Mouse (Mus musculus) ES-E14 (cell line): ENCODE measurements around the gene Olfr1444. TPM values are rescaled to one million over a fixed set of nuclear protein-coding genes. Genes with fewer than 3 reads are reported as not detected.

Experiments used
- DNase-seq: peaks from one replicate; pipeline ENCODE4 v3.0.0-alpha.2; 2013; ENCODE audit warnings: low read depth, low spot score
- H3K27ac ChIP-seq: 2 replicates; pipeline ENCODE4 v1.5.1; 2012; ENCODE audit warnings: low read depth, mild to moderate bottlenecking, low read length, moderate library complexity, mixed read lengths; ENCODE audit not compliant: poor library complexity, insufficient read depth, severe bottlenecking
- H3K36me3 ChIP-seq: 2 replicates; pipeline ENCODE4 v1.6.1; 2012; ENCODE audit warnings: mild to moderate bottlenecking, low read length, moderate library complexity, mixed read lengths; ENCODE audit not compliant: control insufficient read depth, poor library complexity, insufficient read depth, severe bottlenecking
- H3K4me1 ChIP-seq, 2 experiments: fragments of 150-350 bp in 1 of 2; sonication (generic) in 1 of 2; 2 replicates each; pipeline ENCODE4 v1.6.1; 2012; ENCODE audit warnings: low read length in 2 of 2, mild to moderate bottlenecking in 1 of 2, mixed read lengths in 1 of 2; ENCODE audit not compliant: control insufficient read depth in 2 of 2, insufficient read depth in 2 of 2, poor library complexity in 1 of 2
- H3K4me3 ChIP-seq, 2 experiments: fragments of 150-350 bp in 1 of 2; sonication (generic) in 1 of 2; 2 replicates each; pipeline ENCODE4 v1.5.1; 2012; ENCODE audit warnings: low read length in 2 of 2, low read depth in 1 of 2, mild to moderate bottlenecking in 1 of 2, mixed read lengths in 1 of 2; ENCODE audit not compliant: insufficient read depth in 1 of 2, poor library complexity in 1 of 2, severe bottlenecking in 1 of 2
- H3K9ac ChIP-seq: 2 replicates; pipeline ENCODE4 v1.6.1; 2012; ENCODE audit warnings: low read depth, mild to moderate bottlenecking, low read length, mixed read lengths; ENCODE audit not compliant: poor library complexity, insufficient read depth, severe bottlenecking
- H3K9me3 ChIP-seq: fragments of 150-350 bp; sonication (generic); 2 replicates; pipeline ENCODE4 v1.6.1; 2012; ENCODE audit warnings: low read depth, mild to moderate bottlenecking, low read length; ENCODE audit not compliant: control insufficient read depth, insufficient read depth
- CHD2 ChIP-seq: IDR thresholded peaks from 2 replicates; pipeline ENCODE4 v1.6.1; 2014; ENCODE audit warnings: mild to moderate bottlenecking, low read depth, low read length, inconsistent platforms
- HCFC1 ChIP-seq: IDR thresholded peaks from 2 replicates; pipeline ENCODE4 v1.6.1; 2012; ENCODE audit warnings: low read length, inconsistent platforms, borderline replicate concordance; ENCODE audit not compliant: insufficient read depth
- MAFK ChIP-seq: IDR thresholded peaks from 2 replicates; pipeline ENCODE4 v1.6.1; 2014; ENCODE audit warnings: mild to moderate bottlenecking, low read depth, low read length, inconsistent platforms; ENCODE audit not compliant: insufficient read depth
- ZC3H11A ChIP-seq: IDR thresholded peaks from 2 replicates; pipeline ENCODE4 v1.6.1; 2012; ENCODE audit warnings: low read depth, mild to moderate bottlenecking, inconsistent platforms, low read length, borderline replicate concordance
- ZNF384 ChIP-seq: IDR thresholded peaks from 2 replicates; pipeline ENCODE4 v1.6.1; 2012; ENCODE audit warnings: low read depth, low read length, inconsistent platforms
- in situ Hi-C, 2 experiments: fragments of 600-800 bp; cut with MboI; formaldehyde crosslinking; loops; one replicate each; pipeline ENCODE4 v1.15.1; 2025; ENCODE audit warnings: low sequenced_read_pairs in 2 of 2, inconsistent platforms in 1 of 2; ENCODE audit not compliant: unreplicated experiment in 2 of 2
- total RNA-seq: library from RNA; depleted of rRNA; stranded (reverse); fragments of 300-350 nt; gene quantifications from 2 replicates; pipeline ENCODE4 v1.2.3, GENCODE M21; 2012; rRNA removed

The Olfr1444 gene
- total RNA-seq, 1 experiment: not detected

- in situ Hi-C loops: no loop called here
- Histone ChIP-seq H3K9me3 (no peaks in the 10 kb centered on the region), H3K4me1 (no peaks in the 10 kb centered on the region), H3K36me3 (no peaks in the 10 kb centered on the region), H3K9ac (no peak overlapping the region), H3K27ac (no peak overlapping the region), H3K4me3 (no peak overlapping the region)
- TF ChIP-seq MAFK: no peak
- TF ChIP-seq ZC3H11A: no peak
- no peak for TF ChIP-seq ZNF384
- no peak for TF ChIP-seq HCFC1
- TF ChIP-seq CHD2: no peak
- DNase-seq: no peak
Measured at GRCm38 (mm10) chr19:12838507-12838906, 18.6 kb upstream of the Olfr1444 start.

GRCm38 (mm10) chr19:12846382-12846781 lies 10.7 kb upstream of the Olfr1444 start, which contains the start of gene Gm5244:
Gm5244 (plus strand) TSS chr19:12846682.
- DNase-seq: no peak
- H3K27ac ChIP-seq: no peak within 1 kb of the TSS
- no peaks in the 10 kb centered on the region for H3K9me3 ChIP-seq
- in situ Hi-C loops: no loop called here
- H3K4me1 ChIP-seq: no peaks in the 10 kb centered on the region
- H3K36me3 ChIP-seq: no peaks in the 10 kb centered on the region
- no peak within 1 kb of the TSS for H3K9ac ChIP-seq
- no peak for TF ChIP-seq HCFC1
- no peak for TF ChIP-seq CHD2
- TF ChIP-seq MAFK: no peak
- no peak for TF ChIP-seq ZNF384
- no peak within 1 kb of the TSS for H3K4me3 ChIP-seq

- H3K9ac ChIP-seq: no peak within 1 kb of the TSS
- H3K27ac ChIP-seq: no peak within 1 kb of the TSS
- in situ Hi-C loops: no loop called here
- H3K4me3 ChIP-seq: no peak within 1 kb of the TSS
- DNase-seq: no peak
- no peak for TF ChIP-seq ZNF384
- no peak for TF ChIP-seq CHD2
- TF ChIP-seq ZC3H11A: no peak
- no peaks in the 10 kb centered on the region for H3K36me3 ChIP-seq
- H3K9me3 ChIP-seq: no peaks in the 10 kb centered on the region
- no peaks in the 10 kb centered on the region for H3K4me1 ChIP-seq
Measured at GRCm38 (mm10) chr19:12883555-12883954, 26.5 kb downstream of the Olfr1444 start, which contains the start of gene Olfr1445. Olfr1445 (plus strand) TSS chr19:12883855.

GRCm38 (mm10) chr19:12893424-12893823 lies 36.3 kb downstream of the Olfr1444 start, which contains the start of gene Olfr1446:
Olfr1446 (minus strand) TSS chr19:12893524.
- no peak for DNase-seq
- Histone ChIP-seq H3K4me3 (no peak within 1 kb of the TSS), H3K9ac (no peak within 1 kb of the TSS), H3K27ac (no peak within 1 kb of the TSS), H3K36me3 (no peaks in the 10 kb centered on the region), H3K4me1 (no peaks in the 10 kb centered on the region), H3K9me3 (no peaks in the 10 kb centered on the region)
- in situ Hi-C loops: no loop called here
- no peak for TF ChIP-seq HCFC1
- TF ChIP-seq CHD2: no peak
- no peak for TF ChIP-seq MAFK
- TF ChIP-seq ZC3H11A: no peak
- no peak for TF ChIP-seq ZNF384

GRCm38 (mm10) chr19:12903643-12904042 lies 46.6 kb downstream of the Olfr1444 start, which contains the start of gene Olfr1447:
Olfr1447 (minus strand) TSS chr19:12903743.
- no peak for DNase-seq

More at GRCm38 (mm10) chr19:12903643-12904042, 46.6 kb downstream of the Olfr1444 start, which contains the start of gene Olfr1447:
- Histone ChIP-seq H3K9me3 (no peaks in the 10 kb centered on the region), H3K4me3 (no peak within 1 kb of the TSS), H3K9ac (no peak within 1 kb of the TSS), H3K27ac (no peak within 1 kb of the TSS), H3K36me3 (no peaks in the 10 kb centered on the region), H3K4me1 (no peaks in the 10 kb centered on the region)
- no peak for TF ChIP-seq CHD2
- no peak for TF ChIP-seq ZNF384
- no peak for TF ChIP-seq MAFK
- TF ChIP-seq HCFC1: no peak
- TF ChIP-seq ZC3H11A: no peak
- in situ Hi-C loops: no loop called here

Other genes starting within 250 kb of the Olfr1444 start
- 0.18 TPM in 1 of 2 replicates, not detected in the other for gene Glyat, start 224.0 kb upstream of the Olfr1444 start, total RNA-seq
- gene Olfr1442, start 186.8 kb upstream of the Olfr1444 start, total RNA-seq: not detected in 2 replicates
- gene Olfr1443, start 179.2 kb upstream of the Olfr1444 start, total RNA-seq: not detected in 2 replicates
- gene Keg1, start 161.5 kb upstream of the Olfr1444 start, total RNA-seq: not detected in 2 replicates
- 6.9 and 12.1 TPM in 2 replicates for gene Cntf, start 91.7 kb upstream of the Olfr1444 start, total RNA-seq
- 29.3 and 35.0 TPM in 2 replicates for gene Zfp91, start 61.2 kb upstream of the Olfr1444 start, total RNA-seq
- 0.42 and 0.58 TPM in 2 replicates for gene Lpxn, start 61.1 kb upstream of the Olfr1444 start, total RNA-seq
- gene Gm5244, start 10.6 kb upstream of the Olfr1444 start, total RNA-seq: not detected in 2 replicates
- not detected in 2 replicates for gene Olfr1445, start 26.6 kb downstream of the Olfr1444 start, total RNA-seq
- gene Olfr1446, start 36.2 kb downstream of the Olfr1444 start, total RNA-seq: not detected in 2 replicates
- gene Olfr1447, start 46.5 kb downstream of the Olfr1444 start, total RNA-seq: not detected in 2 replicates
- gene Olfr1448, start 67.1 kb downstream of the Olfr1444 start, total RNA-seq: not detected in 2 replicates
- gene Olfr1449, start 73.6 kb downstream of the Olfr1444 start, total RNA-seq: not detected in 2 replicates
- not detected in 2 replicates for gene Olfr1450, start 93.0 kb downstream of the Olfr1444 start, total RNA-seq
- gene Olfr1451, start 137.7 kb downstream of the Olfr1444 start, total RNA-seq: not detected in 2 replicates
- gene Olfr1453, start 171.0 kb downstream of the Olfr1444 start, total RNA-seq: not detected in 2 replicates
- gene Olfr1454, start 203.3 kb downstream of the Olfr1444 start, total RNA-seq: not detected in 2 replicates
- not detected in 2 replicates for gene Olfr1457, start 240.6 kb downstream of the Olfr1444 start, total RNA-seq
- not detected in 2 replicates for gene Olfr1458, start 249.5 kb downstream of the Olfr1444 start, total RNA-seq